Mouse (Mus musculus): ENCODE results near the gene Tbcc. TPM values are rescaled to one million over a fixed set of nuclear protein-coding genes. Genes with fewer than 3 reads are reported as not detected.

Tbcc gene
- total and polyA plus RNA-seq, 3 experiments = 19.3 to 31.8 TPM; not detected in 1

- TF ChIP-seq MAX (IDR thresholded peaks at IDR 0.05; ENCODE audit: low read length) = no peak
- no peak for TF ChIP-seq MXI1 (IDR thresholded peaks at IDR 0.05; ENCODE audit: low read depth, low read length)
- 0 out of 2 replicates have a peak, but pooled peaks have one; percentile 35 for TF ChIP-seq ZMIZ1 (IDR thresholded peaks at IDR 0.05; ENCODE audit: low read depth, low read length)
- TF ChIP-seq UBTF (IDR thresholded peaks at IDR 0.05; ENCODE audit: borderline replicate concordance, insufficient read depth, low read depth, low read length) = no peak
- no peak for TF ChIP-seq ZNF384 (IDR thresholded peaks at IDR 0.05; ENCODE audit: low read depth, low read length)
Observed at GRCm38 (mm10) chr17:46855328-46856106, 35.0 kb upstream of the Tbcc start.

GRCm38 (mm10) chr17:46856107-46856388, 34.4 kb upstream of the Tbcc start:
- Histone ChIP-seq H3K9me3 (replicated peaks; ENCODE audit: insufficient read depth, low read length) (no peaks in the 10 kb centered on the region), H3K9ac (ENCODE audit: control insufficient read depth, low read depth, low read length, poor library complexity, severe bottlenecking) (peak overlapping the region; percentile 100), H3K36me3 (ENCODE audit: control insufficient read depth in 1 of 2, insufficient read depth in 2 of 2, low read length in 2 of 2) (peaks cover 0 to 21% of the 10 kb centered on the region in 2 experiments; a peak in 2 of 4 replicates), H3K79me2 (ENCODE audit: control insufficient read depth, insufficient read depth, low read length, poor library complexity) (peaks cover 34% of the 10 kb centered on the region), H3K4me1 (ENCODE audit: control insufficient read depth in 1 of 2, insufficient read depth in 2 of 2, low read length in 2 of 2) (peaks cover 3 to 17% of the 10 kb centered on the region in 2 experiments), H3K27me3 (ENCODE audit: control insufficient read depth in 1 of 2, insufficient read depth in 2 of 2, low read length in 2 of 2) (no peaks in the 10 kb centered on the region), H3K4me3 (ENCODE audit: control insufficient read depth in 1 of 2, insufficient read depth in 1 of 2, low read depth in 2 of 2, low read length in 2 of 2) (peak overlapping the region; percentile 95 to 96), H3K27ac (ENCODE audit: control insufficient read depth, low read depth, low read length) (peak overlapping the region; percentile 99)
- DNase-seq (ENCODE audit: low read depth, low spot score) = peak; percentile 47
- no peak for TF ChIP-seq TCF12 (IDR thresholded peaks at IDR 0.05; ENCODE audit: low read depth, low read length)
- 0 out of 2 replicates have a peak, but pooled peaks have one; percentile 18 for TF ChIP-seq MXI1 (IDR thresholded peaks at IDR 0.05; ENCODE audit: low read depth, low read length)
- TF ChIP-seq ETS1 (IDR thresholded peaks at IDR 0.05; ENCODE audit: low read depth, low read length) = no peak

More at GRCm38 (mm10) chr17:46855328-46856106, 35.0 kb upstream of the Tbcc start:
- peak overlapping the region; percentile 95 to 96 for H3K4me3 ChIP-seq (ENCODE audit: control insufficient read depth in 1 of 2, insufficient read depth in 1 of 2, low read depth in 2 of 2, low read length in 2 of 2)
- peak overlapping the region; percentile 99 for H3K27ac ChIP-seq (ENCODE audit: control insufficient read depth, low read depth, low read length)
- peaks cover 0 to 21% of the 10 kb centered on the region in 2 experiments; a peak in 2 of 4 replicates for H3K36me3 ChIP-seq (ENCODE audit: control insufficient read depth in 1 of 2, insufficient read depth in 2 of 2, low read length in 2 of 2)
- H3K79me2 ChIP-seq (ENCODE audit: control insufficient read depth, insufficient read depth, low read length, poor library complexity) = peaks cover 34% of the 10 kb centered on the region
- H3K4me1 ChIP-seq (ENCODE audit: control insufficient read depth in 1 of 2, insufficient read depth in 2 of 2, low read length in 2 of 2) = peaks cover 3 to 17% of the 10 kb centered on the region in 2 experiments
- H3K9me3 ChIP-seq (replicated peaks; ENCODE audit: insufficient read depth, low read length) = no peaks in the 10 kb centered on the region
- peak; percentile 42 for DNase-seq (ENCODE audit: low read depth, low spot score)
- H3K27me3 ChIP-seq (ENCODE audit: control insufficient read depth in 1 of 2, insufficient read depth in 2 of 2, low read length in 2 of 2) = no peaks in the 10 kb centered on the region
- H3K9ac ChIP-seq (ENCODE audit: control insufficient read depth, low read depth, low read length, poor library complexity, severe bottlenecking) = peak overlapping the region; percentile 100

DNA sequence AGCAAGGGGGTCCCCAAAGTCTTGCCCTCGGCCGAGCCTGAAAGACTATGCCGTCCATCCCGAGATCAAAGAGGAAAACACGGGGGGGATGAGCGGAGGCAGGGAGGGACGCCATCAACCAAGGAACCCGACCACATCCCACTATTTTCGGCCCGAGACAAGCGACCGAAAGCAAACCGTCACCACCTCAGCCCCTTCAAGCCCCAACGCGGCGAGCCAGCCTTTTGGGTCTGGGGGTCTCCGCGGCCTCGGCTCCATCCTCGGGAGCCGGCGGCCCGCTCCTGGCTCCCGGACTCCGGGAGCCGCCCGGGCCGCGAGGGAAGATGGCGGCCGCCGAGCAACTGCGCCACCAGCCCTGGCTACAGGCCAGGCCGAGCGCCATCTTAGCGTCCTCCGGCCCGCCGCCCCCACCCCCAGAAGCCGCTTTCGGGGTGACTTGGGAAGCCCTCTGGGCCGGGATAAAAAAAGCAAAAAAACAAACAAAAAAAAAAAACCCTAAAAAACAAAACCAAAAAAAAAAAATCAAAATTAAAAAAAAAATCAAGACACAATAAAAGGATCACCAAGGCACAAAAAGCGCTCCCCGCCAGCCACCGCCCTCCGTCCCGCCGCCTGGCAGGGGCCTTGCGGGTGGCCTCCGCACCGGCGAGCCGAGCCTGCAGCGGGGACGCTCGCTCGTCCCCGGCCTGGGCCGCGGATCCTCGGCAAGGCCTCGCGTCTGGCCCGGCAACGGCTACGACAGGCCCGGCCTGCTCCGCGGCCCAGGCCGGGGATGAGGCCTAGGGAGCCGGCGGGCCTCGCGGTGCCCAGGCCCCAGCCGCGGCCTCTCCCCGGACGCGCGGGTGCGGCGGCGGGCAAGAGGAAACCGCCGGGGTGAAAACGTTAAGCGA, 33.8 kb upstream of the Tbcc start:
- DNase-seq (ENCODE audit: low read depth, low spot score) = peak; percentile 82
- TF ChIP-seq TBP (IDR thresholded peaks at IDR 0.05; ENCODE audit: low read depth, low read length) (peak; percentile 51; the same call in 1 of the 2 replicates), MYC (IDR thresholded peaks at IDR 0.05; ENCODE audit: low read depth, low read length) (no peak), USF1 (IDR thresholded peaks at IDR 0.05; ENCODE audit: low read depth, low read length) (no peak), EP300 (IDR thresholded peaks at IDR 0.05; ENCODE audit: low read depth in 1 of 2, low read length in 2 of 2) (no peak), TAL1 (IDR thresholded peaks at IDR 0.05; ENCODE audit: low read length) (no peak), MAFK (IDR thresholded peaks at IDR 0.05; ENCODE audit: borderline replicate concordance, low read depth, low read length) (no peak), HCFC1 (IDR thresholded peaks at IDR 0.05; ENCODE audit: low read depth, low read length) (peak; percentile 63), RCOR1 (IDR thresholded peaks at IDR 0.05; ENCODE audit: low read depth, low read length) (no peak), MXI1 (IDR thresholded peaks at IDR 0.05; ENCODE audit: low read depth, low read length) (no peak), SMC3 (IDR thresholded peaks at IDR 0.05; ENCODE audit: low read depth, low read length) (no peak), E2F4 (IDR thresholded peaks at IDR 0.05; ENCODE audit: borderline replicate concordance, low read depth, low read length) (no peak), ETS1 (IDR thresholded peaks at IDR 0.05; ENCODE audit: low read depth, low read length) (no peak), NELFE (IDR thresholded peaks at IDR 0.05; ENCODE audit: low read depth, low read length) (peak; percentile 56; the same call in 1 of the 2 replicates), ZC3H11A (IDR thresholded peaks at IDR 0.05; ENCODE audit: low read depth, low read length) (no peak), POLR2A (IDR thresholded peaks at IDR 0.05; ENCODE audit: control insufficient read depth in 1 of 2, insufficient read depth in 1 of 2, low read depth in 1 of 2, low read length in 2 of 2, poor library complexity in 1 of 2) (peak; percentile 28 to 65; a peak in 3 of 4 replicates), ELF1 (IDR thresholded peaks at IDR 0.05; ENCODE audit: low read depth, low read length) (no peak), GATA1 (IDR thresholded peaks at IDR 0.05; ENCODE audit: low read depth, low read length) (no peak), MAX (IDR thresholded peaks at IDR 0.05; ENCODE audit: low read length) (no peak)

More for the DNA sequence above, 33.8 kb upstream of the Tbcc start:
- H3K4me1 ChIP-seq (ENCODE audit: control insufficient read depth in 1 of 2, insufficient read depth in 2 of 2, low read length in 2 of 2) = peaks cover 3 to 17% of the 10 kb centered on the region in 2 experiments
- H3K27me3 ChIP-seq (ENCODE audit: control insufficient read depth in 1 of 2, insufficient read depth in 2 of 2, low read length in 2 of 2) = no peaks in the 10 kb centered on the region
- peaks cover 0 to 21% of the 10 kb centered on the region in 2 experiments; a peak in 2 of 4 replicates for H3K36me3 ChIP-seq (ENCODE audit: control insufficient read depth in 1 of 2, insufficient read depth in 2 of 2, low read length in 2 of 2)
- peaks cover 34% of the 10 kb centered on the region for H3K79me2 ChIP-seq (ENCODE audit: control insufficient read depth, insufficient read depth, low read length, poor library complexity)
- peak overlapping the region; percentile 100 for H3K9ac ChIP-seq (ENCODE audit: control insufficient read depth, low read depth, low read length, poor library complexity, severe bottlenecking)
- H3K9me3 ChIP-seq (replicated peaks; ENCODE audit: insufficient read depth, low read length) = no peaks in the 10 kb centered on the region
- H3K4me3 ChIP-seq (ENCODE audit: control insufficient read depth in 1 of 2, insufficient read depth in 1 of 2, low read depth in 2 of 2, low read length in 2 of 2) = peak overlapping the region; percentile 95 to 96
- peak overlapping the region; percentile 99 for H3K27ac ChIP-seq (ENCODE audit: control insufficient read depth, low read depth, low read length)

Data from MEL (cell line).